Mouse (Mus musculus) stomach, postnatal 0 days (tissue): ENCODE measurements around the gene Olfr592.

Source experiments
- CTCF ChIP-seq: IDR thresholded peaks from 2 replicates; pipeline ENCODE4 v1.5.1; 2016; ENCODE audit warnings: antibody characterized with exemption, low read depth, mild to moderate bottlenecking, moderate library complexity
- EP300 ChIP-seq: optimal IDR thresholded peaks from 2 replicates; pipeline ENCODE3; 2016; ENCODE audit warnings: antibody characterized with exemption

GRCm38 (mm10) chr7:103156256-103156655 lies 28.3 kb upstream of the Olfr592 start, which contains the start of gene Olfr589:
- no peak for TF ChIP-seq CTCF
- no peak for TF ChIP-seq EP300
